Mouse (Mus musculus): Measurements from ENCODE around the gene Prdm8.

DNA sequence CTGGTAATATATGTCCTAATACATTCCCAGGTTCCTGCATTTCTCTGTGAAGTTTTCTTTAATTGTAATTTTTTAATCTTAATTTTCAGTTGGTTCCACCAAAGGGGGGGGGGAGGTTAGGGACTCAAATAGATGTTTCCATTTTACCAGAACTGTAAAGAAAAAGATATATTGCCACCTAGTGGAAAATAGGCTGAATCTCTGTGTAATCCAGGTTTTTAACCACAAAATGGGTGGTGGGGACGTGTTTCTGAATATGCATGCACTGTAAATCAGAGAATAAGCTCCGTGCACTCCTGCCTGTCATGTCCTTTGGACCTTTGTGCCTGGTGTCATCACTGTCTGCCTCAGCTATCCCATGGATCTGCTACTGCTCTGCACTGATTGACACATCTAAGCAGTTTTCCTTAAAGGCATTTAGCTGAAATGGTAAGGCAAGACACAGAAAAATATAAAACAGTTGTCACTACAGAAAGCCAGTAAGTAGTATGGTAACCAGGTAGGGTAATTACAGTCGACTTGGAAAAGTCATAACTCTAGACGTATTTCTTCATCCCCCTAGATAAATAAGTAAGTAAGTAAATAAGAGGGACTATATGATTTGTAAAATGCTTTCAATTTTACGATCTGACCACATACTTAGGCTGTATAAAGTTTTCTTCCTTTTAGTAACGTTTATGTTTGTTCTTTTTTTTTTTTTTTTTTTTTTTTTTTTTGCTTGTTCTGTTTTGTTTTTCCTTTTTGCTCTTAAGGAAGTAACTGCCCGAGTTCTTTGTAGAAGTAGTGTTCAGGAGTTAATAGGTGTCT is 31.6 kb downstream of the Prdm8 start:
- no peak for TF ChIP-seq CTCF (IDR thresholded peaks at IDR 0.05; ENCODE audit: low read depth, low read length)
- TF ChIP-seq POLR2A (IDR thresholded peaks at IDR 0.05; ENCODE audit: borderline replicate concordance, low read depth, low read length): no peak
